Mouse (Mus musculus) bone marrow macrophage, adult 2 months (primary cell): Measurements from ENCODE around the gene BC024978.

ENCODE experiments used
- CTCF ChIP-seq: IDR thresholded peaks from 2 replicates; pipeline ENCODE4 v1.5.1; 2012; ENCODE audit warnings: low read depth, mild to moderate bottlenecking, low read length, moderate library complexity
- POLR2A ChIP-seq: IDR thresholded peaks from 2 replicates; pipeline ENCODE4 v1.6.1; 2012; ENCODE audit warnings: mild to moderate bottlenecking, low read depth, low read length, borderline replicate concordance

DNA sequence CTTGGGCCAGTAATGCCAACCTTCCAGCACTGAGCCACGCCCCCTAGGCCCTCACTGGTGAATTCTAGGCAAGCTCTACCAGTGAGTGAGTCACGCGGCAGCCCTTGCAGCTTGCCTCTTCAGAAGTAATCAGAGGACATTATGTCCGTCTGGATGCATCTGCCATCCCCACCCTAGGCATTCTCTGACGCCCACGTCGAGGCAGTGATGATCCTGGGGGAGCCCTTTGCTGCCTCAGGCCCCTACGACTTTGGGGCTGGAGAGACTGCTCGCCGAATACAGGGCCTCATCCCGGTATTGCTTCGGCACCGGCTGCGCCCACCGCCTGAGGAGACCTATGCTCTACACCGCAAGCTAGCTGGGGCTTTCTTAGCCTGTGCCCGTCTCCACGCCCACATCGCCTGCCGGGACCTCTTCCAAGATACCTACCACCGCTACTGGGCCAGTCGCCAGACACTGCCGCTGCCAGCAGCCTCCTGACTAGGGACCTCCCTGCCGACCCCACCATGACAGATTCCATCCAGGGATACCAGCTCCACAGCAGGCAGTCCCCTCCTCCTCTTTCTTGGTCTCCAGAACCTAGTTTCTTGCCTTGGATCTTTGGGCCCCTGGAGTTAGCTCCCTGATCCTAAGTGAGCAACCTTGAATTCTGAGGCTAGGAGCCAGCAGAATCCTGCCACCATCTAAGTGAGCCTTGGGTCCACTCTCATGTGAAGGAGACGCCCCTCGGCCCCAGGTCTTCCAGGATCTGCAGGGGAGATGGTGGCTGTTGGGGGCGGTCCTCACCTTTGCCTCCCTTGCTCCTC lies 61.7 kb downstream of the BC024978 start:
- no peak for TF ChIP-seq CTCF
- TF ChIP-seq POLR2A = no peak
